Mouse (Mus musculus): ENCODE results near the gene Pts. TPM values are rescaled to one million over a fixed set of nuclear protein-coding genes. Genes with fewer than 3 reads are reported as not detected.

Pts gene
- polyA plus RNA-seq, 1 experiment from 2014 or later, result 94.1 TPM

DNA sequence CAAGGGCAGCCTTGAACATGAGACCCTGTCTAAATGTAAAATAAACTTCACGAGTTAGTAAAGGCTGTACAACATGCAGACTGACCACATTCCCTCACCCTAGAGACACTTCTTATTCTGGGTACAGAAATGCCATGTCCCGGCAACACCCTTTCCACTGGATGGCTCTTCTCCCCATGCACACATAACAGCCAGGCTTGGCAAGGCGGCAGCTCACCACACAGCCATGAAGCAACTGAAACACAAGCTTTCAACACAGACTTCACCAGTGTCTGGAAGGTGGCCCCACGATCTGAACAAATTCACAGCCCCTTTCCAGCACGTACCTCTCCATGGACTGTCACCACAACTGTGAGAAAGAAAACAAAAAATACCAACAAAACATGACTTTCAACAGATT lies 3.6 kb downstream of the Pts start:
- Histone ChIP-seq H3K4me1 (replicated peaks) (peaks cover 12% of the 10 kb centered on the region), H3K9ac (no peak overlapping the region)
- ATAC-seq, result no peak

GRCm38 (mm10) chr9:50522574-50522973 lies 6.0 kb downstream of the Pts start:
- 76% methylated on average over 5 of the region's 5 CpGs for WGBS
- no peaks in the 10 kb centered on the region for H3K27me3 ChIP-seq (replicated peaks)
- no peaks in the 10 kb centered on the region for H3K9me3 ChIP-seq
- ATAC-seq, result no peak
- H3K4me3 ChIP-seq (replicated peaks), result no peak overlapping the region
- H3K4me1 ChIP-seq (replicated peaks), result peaks cover 9% of the 10 kb centered on the region
- no peaks in the 10 kb centered on the region for H3K36me3 ChIP-seq
- H3K4me2 ChIP-seq (replicated peaks), result no peak overlapping the region
- no peak overlapping the region for H3K9ac ChIP-seq
- no peak overlapping the region for H3K27ac ChIP-seq

More for the DNA sequence above, 3.6 kb downstream of the Pts start:
- Histone ChIP-seq H3K36me3 (no peaks in the 10 kb centered on the region), H3K4me3 (replicated peaks) (no peak overlapping the region), H3K27me3 (replicated peaks) (no peaks in the 10 kb centered on the region), H3K4me2 (replicated peaks) (no peak overlapping the region), H3K9me3 (no peaks in the 10 kb centered on the region), H3K27ac (no peak overlapping the region)
- WGBS, result 86% methylated on average over 5 of the region's 5 CpGs

GRCm38 (mm10) chr9:50521562-50521961 lies 7.0 kb downstream of the Pts start:
- ATAC-seq, result no peak
- no peaks in the 10 kb centered on the region for H3K27me3 ChIP-seq (replicated peaks)
- H3K4me1 ChIP-seq (replicated peaks), result 0 out of 2 replicates have a peak, but pooled peaks cover under 1% of the 10 kb centered on the region
- no peak overlapping the region for H3K4me2 ChIP-seq (replicated peaks)
- H3K36me3 ChIP-seq, result no peaks in the 10 kb centered on the region
- no peak overlapping the region for H3K27ac ChIP-seq
- H3K9ac ChIP-seq, result no peak overlapping the region
- H3K9me3 ChIP-seq, result no peaks in the 10 kb centered on the region
- no peak overlapping the region for H3K4me3 ChIP-seq (replicated peaks)
- WGBS, result 61% methylated on average over 2 of the region's 2 CpGs

DNA sequence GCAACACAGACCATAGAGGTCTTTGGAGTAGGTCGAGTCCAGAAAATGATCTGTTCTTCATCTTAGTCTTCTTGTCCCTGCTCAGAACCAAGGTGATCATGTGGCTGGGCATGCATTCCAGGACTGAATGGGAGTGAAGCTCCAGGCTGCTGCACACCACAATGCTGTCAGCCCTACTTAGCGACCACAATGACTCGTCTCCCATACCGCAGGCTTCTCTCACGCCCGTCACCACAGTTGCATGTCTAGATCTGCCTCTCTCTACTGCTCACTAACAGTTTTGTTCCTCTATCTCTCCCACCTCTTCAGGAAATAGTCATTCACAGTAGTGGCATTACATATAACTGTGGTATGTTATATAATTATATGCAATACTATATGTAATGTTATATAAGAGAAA lies 7.8 kb downstream of the Pts start:
- H3K36me3 ChIP-seq, result no peaks in the 10 kb centered on the region
- WGBS, result 85% methylated on average over 6 of the region's 6 CpGs
- H3K4me1 ChIP-seq (replicated peaks), result no peaks in the 10 kb centered on the region
- no peak overlapping the region for H3K4me3 ChIP-seq (replicated peaks)
- no peak for ATAC-seq
- no peaks in the 10 kb centered on the region for H3K27me3 ChIP-seq (replicated peaks)
- no peaks in the 10 kb centered on the region for H3K9me3 ChIP-seq
- no peak overlapping the region for H3K4me2 ChIP-seq (replicated peaks)
- H3K9ac ChIP-seq, result no peak overlapping the region
- no peak overlapping the region for H3K27ac ChIP-seq

GRCm38 (mm10) chr9:50518781-50519180 lies 9.7 kb downstream of the Pts start:
- no peak overlapping the region for H3K4me2 ChIP-seq (replicated peaks)
- no peak for ATAC-seq
- no peak overlapping the region for H3K9ac ChIP-seq
- 13% methylated on average over 2 of the region's 2 CpGs for WGBS
- no peak overlapping the region for H3K27ac ChIP-seq
- H3K4me1 ChIP-seq (replicated peaks), result no peaks in the 10 kb centered on the region
- H3K9me3 ChIP-seq, result no peaks in the 10 kb centered on the region
- H3K4me3 ChIP-seq (replicated peaks), result no peak overlapping the region
- H3K36me3 ChIP-seq, result no peaks in the 10 kb centered on the region
- no peaks in the 10 kb centered on the region for H3K27me3 ChIP-seq (replicated peaks)

GRCm38 (mm10) chr9:50515462-50515861 lies 13.1 kb downstream of the Pts start:
- Histone ChIP-seq H3K9me3 (no peaks in the 10 kb centered on the region), H3K9ac (no peak overlapping the region), H3K4me2 (replicated peaks) (no peak overlapping the region), H3K4me3 (replicated peaks) (no peak overlapping the region), H3K27me3 (replicated peaks) (no peaks in the 10 kb centered on the region), H3K36me3 (no peaks in the 10 kb centered on the region), H3K4me1 (replicated peaks) (no peaks in the 10 kb centered on the region), H3K27ac (no peak overlapping the region)
- 70% methylated on average over 5 of the region's 5 CpGs for WGBS
- peak; percentile 84 for ATAC-seq

GRCm38 (mm10) chr9:50507570-50507969 lies 21.0 kb downstream of the Pts start:
- Histone ChIP-seq H3K9me3 (no peaks in the 10 kb centered on the region), H3K36me3 (no peaks in the 10 kb centered on the region), H3K4me3 (replicated peaks) (no peak overlapping the region), H3K9ac (no peak overlapping the region), H3K4me2 (replicated peaks) (no peak overlapping the region), H3K4me1 (replicated peaks) (peaks cover 8% of the 10 kb centered on the region), H3K27ac (no peak overlapping the region), H3K27me3 (replicated peaks) (no peaks in the 10 kb centered on the region)
- WGBS, result 41% methylated on average over 7 of the region's 7 CpGs
- ATAC-seq, result no peak

DNA sequence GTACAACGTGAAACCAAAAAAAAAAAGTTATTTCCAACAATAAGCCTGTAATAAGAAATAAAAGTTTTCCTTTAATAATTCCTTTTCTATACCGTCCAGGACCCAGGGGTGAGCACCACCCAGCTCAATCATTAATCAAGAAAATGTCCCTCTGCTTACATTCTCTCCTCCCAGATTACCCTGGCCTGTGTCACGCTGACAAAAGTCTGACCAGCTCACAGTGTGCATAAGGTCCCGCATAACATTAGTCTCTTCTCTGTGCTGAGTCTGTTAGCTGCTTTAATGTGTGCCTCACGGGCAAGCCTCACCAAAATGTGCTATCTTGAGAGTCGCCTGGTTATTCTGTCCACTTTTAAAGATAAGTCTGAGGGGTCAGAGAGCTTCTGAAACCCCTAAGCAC lies 23.1 kb downstream of the Pts start:
- Histone ChIP-seq H3K4me3 (replicated peaks) (no peak overlapping the region), H3K27ac (no peak overlapping the region), H3K4me1 (replicated peaks) (peaks cover 8% of the 10 kb centered on the region), H3K4me2 (replicated peaks) (peak overlapping the region; percentile 42), H3K9ac (no peak overlapping the region), H3K27me3 (replicated peaks) (no peaks in the 10 kb centered on the region), H3K36me3 (no peaks in the 10 kb centered on the region), H3K9me3 (no peaks in the 10 kb centered on the region)
- 17% methylated on average over 6 of the region's 6 CpGs for WGBS
- ATAC-seq, result no peak

DNA sequence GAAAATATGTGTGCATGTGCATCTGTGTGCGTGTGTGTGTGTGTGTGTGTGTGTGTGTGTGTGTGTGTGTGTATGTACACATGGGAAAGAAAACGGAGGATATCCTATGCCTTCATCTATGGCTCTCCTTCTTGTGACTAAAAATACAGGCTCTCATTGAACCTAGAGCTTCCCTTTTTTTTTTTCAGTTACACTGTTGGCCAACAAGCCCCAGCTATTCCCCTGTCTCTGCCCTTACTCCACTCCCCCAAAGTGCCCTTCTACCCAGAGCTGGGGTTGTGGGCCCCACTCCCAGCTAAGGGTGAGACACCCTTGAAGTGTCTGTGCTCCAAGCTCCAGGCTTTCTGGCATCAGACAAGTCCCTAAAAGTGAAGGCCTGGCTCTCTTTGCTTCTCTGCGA lies 25.6 kb downstream of the Pts start:
- ATAC-seq, result no peak
- H3K4me1 ChIP-seq (replicated peaks), result peaks cover 8% of the 10 kb centered on the region
- 90% methylated on average over 3 of the region's 3 CpGs for WGBS

GRCm38 (mm10) chr9:50500974-50501501 lies 27.5 kb downstream of the Pts start:
- Histone ChIP-seq H3K27ac (no peak overlapping the region), H3K36me3 (no peaks in the 10 kb centered on the region), H3K4me1 (replicated peaks) (peaks cover 15% of the 10 kb centered on the region), H3K9me3 (no peaks in the 10 kb centered on the region), H3K9ac (no peak overlapping the region), H3K4me2 (replicated peaks) (peak overlapping the region; percentile 49), H3K27me3 (replicated peaks) (no peaks in the 10 kb centered on the region), H3K4me3 (replicated peaks) (peak overlapping the region; percentile 23)
- ATAC-seq, result peak; percentile 88
- 25% methylated on average over 14 of the region's 14 CpGs for WGBS

More for the DNA sequence above, 25.6 kb downstream of the Pts start:
- H3K27me3 ChIP-seq (replicated peaks), result no peaks in the 10 kb centered on the region
- H3K9ac ChIP-seq, result no peak overlapping the region
- no peak overlapping the region for H3K4me2 ChIP-seq (replicated peaks)
- H3K4me3 ChIP-seq (replicated peaks), result no peak overlapping the region
- H3K27ac ChIP-seq, result no peak overlapping the region
- no peaks in the 10 kb centered on the region for H3K36me3 ChIP-seq
- H3K9me3 ChIP-seq, result no peaks in the 10 kb centered on the region

- WGBS, result 61% methylated on average over 15 of the region's 15 CpGs
- Histone ChIP-seq H3K9ac (no peak overlapping the region), H3K4me3 (replicated peaks) (peak overlapping the region; percentile 23)
Observed at GRCm38 (mm10) chr9:50500467-50500973, 28.0 kb downstream of the Pts start.

DNA sequence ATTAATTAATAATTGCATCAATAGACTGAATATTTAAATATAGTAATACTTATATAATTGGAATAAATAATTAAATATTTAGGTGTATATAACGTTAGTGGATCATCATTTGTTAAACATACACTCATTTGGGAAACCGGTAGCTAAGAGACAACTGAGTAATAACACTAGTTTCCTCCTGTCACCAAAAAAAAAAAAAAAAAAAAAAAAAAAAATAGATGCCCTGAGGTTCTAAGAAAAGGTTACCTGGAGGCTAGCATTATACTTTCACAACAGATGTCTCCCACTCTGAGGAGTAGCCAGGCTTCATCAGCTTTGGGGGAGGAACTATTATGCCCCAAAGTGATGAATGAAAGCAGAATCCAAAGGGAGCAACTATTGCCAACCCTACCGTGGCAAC lies 28.7 kb downstream of the Pts start:
- Histone ChIP-seq H3K9ac (no peak overlapping the region), H3K27ac (no peak overlapping the region), H3K4me1 (replicated peaks) (0 out of 2 replicates have a peak, but pooled peaks cover 9% of the 10 kb centered on the region), H3K4me3 (replicated peaks) (no peak overlapping the region), H3K4me2 (replicated peaks) (no peak overlapping the region), H3K27me3 (replicated peaks) (no peaks in the 10 kb centered on the region), H3K9me3 (no peaks in the 10 kb centered on the region), H3K36me3 (no peaks in the 10 kb centered on the region)
- ATAC-seq, result no peak
- WGBS, result 89% methylated on average over 3 of the region's 3 CpGs

More at GRCm38 (mm10) chr9:50500467-50500973, 28.0 kb downstream of the Pts start:
- Histone ChIP-seq H3K27me3 (replicated peaks) (no peaks in the 10 kb centered on the region), H3K4me1 (replicated peaks) (peaks cover 11% of the 10 kb centered on the region), H3K27ac (no peak overlapping the region), H3K4me2 (replicated peaks) (peak overlapping the region; percentile 49), H3K9me3 (no peaks in the 10 kb centered on the region), H3K36me3 (no peaks in the 10 kb centered on the region)
- no peak for ATAC-seq

DNA sequence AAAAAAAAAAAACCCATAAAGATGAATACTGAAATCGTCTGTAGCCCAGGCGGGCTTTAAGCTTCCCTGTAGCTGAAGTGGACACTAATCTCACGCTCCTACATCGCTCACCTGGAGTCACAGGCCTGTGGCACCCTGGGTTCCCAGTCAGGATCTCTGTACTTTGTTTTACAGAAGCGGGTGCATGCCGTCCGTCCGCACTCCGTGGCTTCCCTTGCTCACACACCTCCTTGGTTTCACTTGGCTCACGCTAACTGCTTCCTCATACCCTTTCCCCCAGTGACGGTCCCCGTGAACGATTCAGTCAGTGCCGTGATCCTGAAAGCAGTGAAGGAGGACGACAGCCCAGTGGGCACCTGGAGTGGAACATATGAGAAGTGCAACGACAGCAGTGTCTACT lies 29.7 kb downstream of the Pts start:
- H3K27me3 ChIP-seq (replicated peaks), result no peaks in the 10 kb centered on the region
- H3K27ac ChIP-seq, result no peak overlapping the region
- ATAC-seq, result no peak
- H3K9me3 ChIP-seq, result no peaks in the 10 kb centered on the region
- H3K4me2 ChIP-seq (replicated peaks), result no peak overlapping the region
- peaks cover 13% of the 10 kb centered on the region; the same call in 1 of the 2 replicates for H3K4me1 ChIP-seq (replicated peaks)
- no peak overlapping the region for H3K4me3 ChIP-seq (replicated peaks)
- H3K36me3 ChIP-seq, result no peaks in the 10 kb centered on the region
- H3K9ac ChIP-seq, result no peak overlapping the region
- 81% methylated on average over 16 of the region's 16 CpGs for WGBS

All from intestine, embryonic 15.5 days (tissue).